Mouse (Mus musculus): ENCODE data around the gene Hoxd10.

GRCm38 (mm10) chr2:74733317-74733661 lies 41.6 kb downstream of the Hoxd10 start:
- TF ChIP-seq CTCF (IDR thresholded peaks at IDR 0.05; ENCODE audit: low read depth) (no peak), EP300 (IDR thresholded peaks at IDR 0.05; ENCODE audit: low read depth) (no peak)

Data from liver, embryonic 14.5 days (tissue).